Mouse (Mus musculus) lung, adult 10 weeks (tissue): ENCODE results near the gene Arrdc4. TPM values are rescaled to one million over a fixed set of nuclear protein-coding genes. Genes with fewer than 3 reads are reported as not detected.

Source experiments
- polyA plus RNA-seq: library from polyadenylated mRNA; stranded (reverse); fragments of 350-450 nt; fragmentation: Illumina TruSeq; extraction: RNeasy Lipid Tissue Mini Kit (QIAGEN cat#74804); gene quantifications from one replicate; pipeline ENCODE4 v1.2.3, GENCODE M21; 2014; ENCODE audit warnings: low read depth, low replicate concordance; ENCODE audit not compliant: insufficient read depth

The Arrdc4 gene
- polyA plus RNA-seq, result 16.8 TPM

DNA sequence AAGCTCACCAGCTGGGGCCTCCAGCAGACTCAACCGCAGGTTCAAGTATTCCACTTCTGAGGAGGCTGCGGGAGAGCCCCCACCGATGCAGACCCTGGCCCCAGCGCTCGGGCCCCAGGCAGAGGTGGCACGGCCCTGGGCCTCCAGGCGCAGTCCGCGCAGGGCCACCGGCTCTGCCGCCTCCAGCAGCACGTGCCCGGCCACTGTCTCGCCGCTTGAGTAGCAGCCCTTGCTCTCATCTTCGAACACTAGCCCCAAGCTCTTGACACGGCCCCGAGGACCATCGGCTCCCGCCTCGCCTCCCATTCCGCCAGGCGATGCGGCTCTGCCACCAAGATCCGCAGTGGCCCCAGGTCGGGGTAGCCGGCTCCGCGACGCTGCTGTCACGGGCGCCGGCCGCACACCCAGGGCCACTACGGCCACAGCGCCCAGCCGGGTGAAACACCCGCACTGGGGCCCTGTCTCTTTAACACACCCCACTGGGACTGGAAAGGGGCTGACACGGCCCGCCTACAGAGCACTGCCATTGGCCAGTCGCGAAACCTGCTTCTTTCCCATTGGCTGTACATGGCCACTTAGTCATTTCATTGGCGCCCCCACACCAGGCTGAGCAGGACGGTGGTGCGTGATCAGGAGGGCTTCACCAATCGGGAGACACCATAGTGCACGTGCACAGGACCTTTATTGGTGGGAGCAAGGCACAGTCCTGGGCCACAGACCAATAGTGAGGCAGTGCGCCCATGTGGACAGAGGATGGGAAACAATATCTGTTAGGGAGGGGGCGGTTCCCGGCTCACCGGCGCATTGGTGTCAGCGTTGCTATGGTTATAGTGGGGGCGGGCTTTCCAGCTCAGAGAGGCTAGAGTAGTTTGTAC is at the start of gene Arrdc4:
Gene Arrdc4, minus strand, starts transcription at position 481 of the 875 bp plus-strand sequence.

